In the genomic region with DNA sequence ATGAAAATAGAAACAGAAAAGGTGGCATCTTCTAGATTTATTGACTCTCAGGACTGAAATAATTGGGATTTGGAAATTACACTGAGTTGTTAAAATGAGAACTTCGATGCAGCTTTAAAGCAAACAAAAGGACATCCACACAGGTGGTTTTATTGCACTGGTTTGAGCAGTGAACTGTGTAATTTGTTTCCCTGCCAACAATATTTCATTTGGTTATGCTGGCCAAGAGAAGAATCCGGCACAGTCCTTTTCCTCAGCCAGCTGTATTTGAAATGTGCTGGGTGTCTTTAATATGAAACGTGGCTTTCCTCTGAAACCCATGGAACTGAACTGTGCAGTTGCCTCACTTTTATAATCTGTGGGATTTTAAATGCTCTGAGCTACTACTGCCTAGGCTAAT, we compare ENCODE assay signal across 18 mouse cellular contexts.
DNase-seq lines count a peak whose midpoint lies in the region; ATAC-seq lines count a peak whose summit lies in the region.
"Had no signal": no experiment of that assay in that cellular context is flagged by ENCODE, and none has a peak within 500 bp of the region (broad histone marks: within the 10 kb centered on the region; RNA-seq: fewer than 3 reads in every experiment).

No protein-coding gene starts in this region.

- DNase-seq in cerebellum, adult 11 months = no peak
- peak; percentile 3 for DNase-seq in kidney, adult 9 months
- no peak for DNase-seq in kidney, postnatal 36 days
- peak; percentile 39 for DNase-seq in 3134 (ENCODE audit: extremely low read depth, insufficient read length, low spot score)
- peak; percentile 15 to 43 for DNase-seq in cerebellum, postnatal 10 days
- no peak for DNase-seq in ovary, adult 18-20 months (ENCODE audit: low spot score)
- DNase-seq: adrenal gland, postnatal 10 days; heart, adult 11 months; heart, postnatal 14 days; kidney, postnatal 4 days; layer of hippocampus, adult 9-11 months; lung, adult 2 months; lung, postnatal 4 days; right cerebral cortex, adult 18-20 months had no signal

- ATAC-seq in cerebellum, adult (ENCODE audit: insufficient number of reproducible peaks, low FRiP score, low TSS enrichment) = 0 out of 2 replicates have a peak, but pooled peaks have one; percentile 49
- no peak for ATAC-seq in granulocyte monocyte progenitor cell, adult 5-6 weeks (replicated peaks; ENCODE audit: poor library complexity, severe bottlenecking)
- ATAC-seq: activated CD4-positive, CD25-positive, alpha-beta regulatory T cell, adult 4 months; CD4-positive, CD25-positive, alpha-beta regulatory T cell, adult 4 months had no signal

Comparison
In these comparisons a context has a peak if more than half of its experiments do, and no peak if none do; other contexts are left out.
1. DNase-seq: peak in kidney, adult 9 months (single experiment), 3134 (single experiment) and cerebellum, postnatal 10 days (2 of 2); none in cerebellum, adult 11 months (single experiment), kidney, postnatal 36 days (0 of 2) and ovary, adult 18-20 months (single experiment).